In genomic region chr10:12964151-12965075, GRCm38 (mm10) we compare ENCODE assay signal across 7 mouse cellular contexts. TPM values are rescaled to one million over a fixed set of nuclear protein-coding genes. Genes with fewer than 3 reads are reported as not detected.
DNase-seq lines count a peak whose midpoint lies in the region; ATAC-seq and TF ChIP-seq lines count a peak whose summit lies in the region.

TSS of gene Stx11 (minus strand) at chr10:12964298.

- no peaks in the 10 kb centered on the region for H3K4me1 ChIP-seq in forebrain, embryonic 12.5 days
- peaks cover 2% of the 10 kb centered on the region; the same call in 1 of the 2 replicates for H3K4me1 ChIP-seq in limb, embryonic 14.5 days (ENCODE audit: control insufficient read depth, insufficient read depth, low read length)
- H3K4me1 ChIP-seq in midbrain, embryonic 15.5 days: peaks cover 8% of the 10 kb centered on the region; the same call in 1 of the 2 replicates
- H3K4me1 ChIP-seq in stomach, embryonic 14.5 days (ENCODE audit: control insufficient read depth, insufficient read depth, low read length): no peaks in the 10 kb centered on the region

- peak within 1 kb of the TSS; percentile 79 for H3K4me2 ChIP-seq in forebrain, embryonic 12.5 days
- H3K4me2 ChIP-seq in limb, embryonic 14.5 days (replicated peaks; ENCODE audit: low read depth, low read length, severe bottlenecking): peak within 1 kb of the TSS; percentile 86
- H3K4me2 ChIP-seq in midbrain, embryonic 15.5 days: peak within 1 kb of the TSS; percentile 99
- H3K4me2 ChIP-seq in stomach, embryonic 14.5 days (replicated peaks; ENCODE audit: low read depth, low read length): peak within 1 kb of the TSS; percentile 83

- no peaks in the 10 kb centered on the region for H3K36me3 ChIP-seq in forebrain, embryonic 12.5 days (replicated peaks)
- H3K36me3 ChIP-seq in limb, embryonic 14.5 days (ENCODE audit: control insufficient read depth, insufficient read depth, low read length): no peaks in the 10 kb centered on the region
- no peaks in the 10 kb centered on the region for H3K36me3 ChIP-seq in midbrain, embryonic 15.5 days (replicated peaks)
- no peaks in the 10 kb centered on the region for H3K36me3 ChIP-seq in stomach, embryonic 14.5 days (ENCODE audit: control insufficient read depth, insufficient read depth, low read length)

- no peak for TF ChIP-seq CTCF in Patski (IDR thresholded peaks at IDR 0.05)

- peak within 1 kb of the TSS; percentile 63 for H3K9ac ChIP-seq in forebrain, embryonic 12.5 days
- H3K9ac ChIP-seq in limb, embryonic 14.5 days (ENCODE audit: low read depth, low read length, severe bottlenecking): peak within 1 kb of the TSS; percentile 68
- peak within 1 kb of the TSS; percentile 43 for H3K9ac ChIP-seq in midbrain, embryonic 15.5 days
- H3K9ac ChIP-seq in stomach, embryonic 14.5 days (replicated peaks; ENCODE audit: low read depth, low read length): peak within 1 kb of the TSS; percentile 50

- H3K27ac ChIP-seq in forebrain, embryonic 12.5 days: no peak within 1 kb of the TSS
- H3K27ac ChIP-seq in limb, embryonic 14.5 days (replicated peaks; ENCODE audit: low read depth, low read length): no peak within 1 kb of the TSS; the same call in 1 of the 2 replicates
- no peak within 1 kb of the TSS for H3K27ac ChIP-seq in midbrain, embryonic 15.5 days
- peak within 1 kb of the TSS; percentile 21; the same call in 1 of the 2 replicates for H3K27ac ChIP-seq in stomach, embryonic 14.5 days (ENCODE audit: low read length)

- no peaks in the 10 kb centered on the region for H3K27me3 ChIP-seq in Patski
- H3K27me3 ChIP-seq in forebrain, embryonic 12.5 days: peaks cover 23% of the 10 kb centered on the region
- no peaks in the 10 kb centered on the region for H3K27me3 ChIP-seq in limb, embryonic 14.5 days (ENCODE audit: control insufficient read depth, insufficient read depth, low read length)
- H3K27me3 ChIP-seq in midbrain, embryonic 15.5 days (replicated peaks): peaks cover 4% of the 10 kb centered on the region
- no peaks in the 10 kb centered on the region for H3K27me3 ChIP-seq in stomach, embryonic 14.5 days (ENCODE audit: control insufficient read depth, insufficient read depth, low read length)

- ATAC-seq in Patski: peak; percentile 77
- peak; percentile 91 for ATAC-seq in forebrain, embryonic 12.5 days (ENCODE audit: low FRiP score)
- ATAC-seq in hematopoietic stem cell, adult 5-6 weeks (replicated peaks in 1 of 2; ENCODE audit: insufficient read depth in 1 of 2, low FRiP score in 2 of 2, low TSS enrichment in 1 of 2, low read depth in 1 of 2, poor library complexity in 2 of 2, severe bottlenecking in 2 of 2): peak; percentile 75 to 88
- peak; percentile 89 for ATAC-seq in limb, embryonic 14.5 days (ENCODE audit: low FRiP score, low read depth)
- ATAC-seq in midbrain, embryonic 15.5 days (replicated peaks): peak; percentile 88
- peak; percentile 92 for ATAC-seq in stomach, embryonic 14.5 days (ENCODE audit: insufficient number of reproducible peaks, insufficient read depth, low FRiP score, low read depth)

- CTCF ChIA-PET in Patski (lab: Charles Lee): interaction anchor here (1.1 to 1.7 kb wide), 2 partner anchors 29 to 42 kb away, joined by 4 to 7 read pairs; no protein-coding TSS in a partner anchor

- in situ Hi-C loops in Patski (cut with MboI; ENCODE audit: low pct_unique_long_range_greater_than_20kb): no loop called here

- H3K4me3 ChIP-seq in forebrain, embryonic 12.5 days (replicated peaks): peak within 1 kb of the TSS; percentile 74
- H3K4me3 ChIP-seq in limb, embryonic 14.5 days (replicated peaks; ENCODE audit: low read length): peak within 1 kb of the TSS; percentile 72
- peak within 1 kb of the TSS; percentile 87 for H3K4me3 ChIP-seq in midbrain, embryonic 15.5 days
- peak within 1 kb of the TSS; percentile 65 for H3K4me3 ChIP-seq in stomach, embryonic 14.5 days (ENCODE audit: low read depth, low read length)

- H3K9me3 ChIP-seq in forebrain, embryonic 12.5 days: no peaks in the 10 kb centered on the region
- no peaks in the 10 kb centered on the region for H3K9me3 ChIP-seq in limb, embryonic 14.5 days (ENCODE audit: control insufficient read depth, low read length)
- no peaks in the 10 kb centered on the region for H3K9me3 ChIP-seq in midbrain, embryonic 15.5 days
- no peaks in the 10 kb centered on the region for H3K9me3 ChIP-seq in stomach, embryonic 14.5 days (ENCODE audit: control insufficient read depth, low read depth, low read length)

- no peak for TF ChIP-seq POLR2A in limb, embryonic 14.5 days (IDR thresholded peaks at IDR 0.05; ENCODE audit: borderline replicate concordance, extremely low read depth, insufficient read depth, insufficient read length)

- POLR2A ChIA-PET in Patski (lab: Charles Lee): interaction anchor here (0.6 kb wide), 1 partner anchor 589 kb away, joined by 3 read pairs; no protein-coding TSS in a partner anchor

- WGBS in forebrain, embryonic 12.5 days: 3% methylated on average over 56 of the region's 56 CpGs
- WGBS in limb, embryonic 14.5 days: 3% methylated on average over 52 of the region's 56 CpGs
- 3% methylated on average over 56 of the region's 56 CpGs for WGBS in midbrain, embryonic 15.5 days
- WGBS in stomach, embryonic 14.5 days: 3% methylated on average over 56 of the region's 56 CpGs

- DNase-seq in Patski (ENCODE audit: low read depth, low spot score): no peak
- peak; percentile 76 for DNase-seq in c-Kit-positive CD71-positive TER-119-positive erythroid progenitor cells, embryonic 14.5 days (ENCODE audit: low spot score)
- DNase-seq in limb, embryonic 14.5 days (ENCODE audit: low spot score): peak; percentile 64

RNA-seq across cellular contexts. Expression of gene Stx11, which starts in this region (rescaled TPM):
- 4.2 TPM for polyA plus RNA-seq in Patski (2021)
- polyA plus RNA-seq in forebrain, embryonic 12.5 days (2016; fragmentation: Nextera tagmentation; extraction: Ambion mirVana): 1.5 and 2.0 TPM in 2 replicates
- total RNA-seq in hematopoietic stem cell, adult 5-6 weeks (2017): 5.4 and 5.8 TPM in 2 replicates
- 2.1 TPM in 2 replicates for polyA plus RNA-seq in limb, embryonic 14.5 days (2012; rRNA removed)
- 4.4 TPM in 2 replicates for polyA plus RNA-seq in limb, embryonic 14.5 days (2014; fragmentation: Nextera tagmentation; extraction: Ambion mirVana)
- 1.4 and 1.7 TPM in 2 replicates for polyA plus RNA-seq in midbrain, embryonic 15.5 days (2015; fragmentation: Nextera tagmentation; extraction: Ambion mirVana)
- 4.0 and 4.8 TPM in 2 replicates for polyA plus RNA-seq in stomach, embryonic 14.5 days (2014; fragmentation: Nextera tagmentation; extraction: Ambion mirVana)
